Comparison of ENCODE assay signal across 26 mouse cellular contexts in genomic region chr15:77369981-77370380, GRCm38 (mm10). TPM values are rescaled to one million over a fixed set of nuclear protein-coding genes. Genes with fewer than 3 reads are reported as not detected.
"Had no signal": no experiment of that assay in that cellular context is flagged by ENCODE, and none has a peak within 500 bp of the region (broad histone marks: within the 10 kb centered on the region; RNA-seq: fewer than 3 reads in every experiment).

No protein-coding gene starts in this region.

- H3K36me3 ChIP-seq: heart, embryonic 10.5 days; heart, embryonic 12.5 days; hindbrain, embryonic 10.5 days; hindbrain, embryonic 12.5 days; intestine, embryonic 15.5 days; limb, embryonic 10.5 days; limb, embryonic 12.5 days had no signal

- DNase-seq: gastrocnemius, postnatal 14 days; gastrocnemius, postnatal 36 days; heart, adult 2 months; heart, postnatal 10 days; heart, postnatal 4 days; kidney, adult 18-20 months; kidney, adult 8-10 months; kidney, postnatal 10 days; kidney, postnatal 4 days; liver had no signal

- H3K27me3 ChIP-seq: hindbrain, embryonic 12.5 days; intestine, embryonic 15.5 days; limb, embryonic 12.5 days had no signal

- H3K9ac ChIP-seq: heart, embryonic 12.5 days; hindbrain, embryonic 12.5 days; hindbrain, embryonic 14.5 days; intestine, embryonic 15.5 days; limb, embryonic 12.5 days had no signal

- H3K9me3 ChIP-seq: heart, embryonic 10.5 days; heart, embryonic 12.5 days; hindbrain, embryonic 10.5 days; hindbrain, embryonic 12.5 days; intestine, embryonic 15.5 days; limb, embryonic 10.5 days; limb, embryonic 12.5 days had no signal

- H3K4me2 ChIP-seq: heart, embryonic 12.5 days; hindbrain, embryonic 12.5 days; hindbrain, embryonic 14.5 days; intestine, embryonic 15.5 days; limb, embryonic 12.5 days; liver, embryonic 11.5 days had no signal

- H3K27ac ChIP-seq: heart, adult 2 months; heart, embryonic 10.5 days; hindbrain, embryonic 10.5 days; hindbrain, embryonic 12.5 days; hindbrain, embryonic 14.5 days; intestine, embryonic 15.5 days; layer of hippocampus, adult 2 months; left cerebral cortex, adult 2 months; limb, embryonic 10.5 days; limb, embryonic 12.5 days had no signal

- ATAC-seq: hindbrain, embryonic 16.5 days; inflammation-experienced regulatory T-cells, adult 6 months; intestine, embryonic 15.5 days; intestine, postnatal 0 days had no signal

- H3K4me3 ChIP-seq: heart, adult 2 months; heart, embryonic 10.5 days; heart, embryonic 12.5 days; hindbrain, embryonic 10.5 days; hindbrain, embryonic 12.5 days; intestine, embryonic 15.5 days; layer of hippocampus, adult 2 months; left cerebral cortex, adult 2 months; limb, embryonic 10.5 days; limb, embryonic 12.5 days had no signal

RNA-seq across cellular contexts. Expression of gene Apol7a, which starts 28.9 kb away (rescaled TPM):
- polyA plus RNA-seq: heart, embryonic 10.5 days; hindbrain, embryonic 10.5 days; hindbrain, embryonic 12.5 days; hindbrain, embryonic 14.5 days; hindbrain, embryonic 16.5 days; inflammation-experienced regulatory T-cells, adult 6 months; kidney, embryonic 14.5 days; limb, embryonic 10.5 days; limb, embryonic 12.5 days; liver, embryonic 11.5 days had no signal

RNA-seq across cellular contexts. Expression of gene Apol9a, which starts 41.0 kb away (rescaled TPM):
- polyA plus RNA-seq: heart, embryonic 10.5 days; hindbrain, embryonic 12.5 days; hindbrain, embryonic 14.5 days; kidney, embryonic 14.5 days; kidney, embryonic 16.5 days; limb, embryonic 10.5 days; limb, embryonic 12.5 days; liver, embryonic 11.5 days had no signal
